Mouse (Mus musculus) regulatory T cell (primary cell): ENCODE data around the gene Pidd1.

Experiments used
- in situ Hi-C: fragments of 300-600 bp; cut with MboI, MseI; formaldehyde crosslinking; loops from one replicate; pipeline ENCODE4 v1.15.1; 2025; ENCODE audit warnings: high pct_unique_total_duplicates

Gene Pidd1

GRCm38 (mm10) chr7:141390326-141391259 lies 53.2 kb downstream of the Pidd1 start:
- in situ Hi-C loops = no loop called here

DNA sequence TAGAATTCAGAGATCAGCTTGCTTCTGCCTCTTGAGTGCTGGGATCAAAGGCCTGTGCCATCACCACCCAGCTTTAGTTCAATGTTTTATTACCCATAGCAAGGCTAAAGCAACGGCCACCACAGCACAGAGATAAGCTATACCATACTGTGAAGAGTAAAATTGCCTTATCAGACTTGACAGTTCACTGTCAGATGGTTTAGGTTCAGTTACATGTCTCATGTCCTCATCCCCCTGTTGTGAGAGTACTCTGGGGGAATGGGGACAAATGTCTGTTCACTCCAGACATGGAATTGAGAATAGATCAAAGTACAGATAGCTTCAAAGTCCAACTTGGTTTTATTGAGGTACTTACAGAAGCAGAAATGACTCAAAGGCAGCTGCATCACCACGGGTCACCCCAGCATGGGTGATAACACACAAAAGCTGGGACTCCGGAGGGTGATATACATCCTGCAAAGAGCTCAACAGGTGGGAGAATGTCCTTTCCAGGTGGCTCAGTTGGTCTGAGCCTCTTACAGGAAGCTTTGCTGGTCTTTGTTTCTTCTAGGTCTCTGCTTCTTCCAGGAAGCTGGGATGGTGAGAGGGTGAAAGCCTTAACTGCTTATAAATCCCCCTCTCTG lies 55.2 kb downstream of the Pidd1 start:
- in situ Hi-C loops = loop anchor here (5.0 kb wide), 1 partner anchor 51 kb away; the partner anchor contains the start of gene Eps8l2
